Mouse (Mus musculus) neural tube, embryonic 15.5 days (tissue): ENCODE measurements at regions not wholly inside any gene's neighbourhood (a gene's known extent, or its start where the extent isn't known, plus 50 kb on each side); places are given as distances from the start of the nearest gene placed in this dataset.

Source experiments
- ATAC-seq: fragments of 200-750 bp; cut with Nextera tagmentation; 2 replicates; pipeline ENCODE4 v1.8.0; 2017; ENCODE audit warnings: mild to moderate bottlenecking, moderate TSS enrichment, moderate library complexity; ENCODE audit not compliant: low FRiP score
- H3K27ac ChIP-seq: fragments of 300-500 bp; sonication (generic); replicated peaks from 2 replicates; pipeline ENCODE4 v1.5.1; 2015; ENCODE audit warnings: mild to moderate bottlenecking, inconsistent platforms
- H3K27me3 ChIP-seq: fragments of 300-500 bp; sonication (generic); replicated peaks from 2 replicates; pipeline ENCODE4 v1.6.1; 2015; ENCODE audit warnings: inconsistent platforms
- H3K36me3 ChIP-seq: fragments of 300-500 bp; sonication (generic); 2 replicates; pipeline ENCODE4 v1.6.1; 2015; ENCODE audit warnings: inconsistent platforms
- H3K4me1 ChIP-seq: fragments of 300-500 bp; sonication (generic); 2 replicates; pipeline ENCODE4 v1.6.1; 2015; ENCODE audit warnings: inconsistent platforms
- H3K4me2 ChIP-seq: fragments of 300-500 bp; sonication (generic); 2 replicates; pipeline ENCODE4 v1.6.1; 2015; ENCODE audit warnings: inconsistent platforms, mild to moderate bottlenecking, moderate library complexity
- H3K4me3 ChIP-seq: fragments of 300-500 bp; sonication (generic); replicated peaks from 2 replicates; pipeline ENCODE4 v1.5.1; 2015; ENCODE audit warnings: mild to moderate bottlenecking, inconsistent platforms
- H3K9ac ChIP-seq: fragments of 300-500 bp; sonication (generic); replicated peaks from 2 replicates; pipeline ENCODE4 v1.6.1; 2015; ENCODE audit warnings: mild to moderate bottlenecking, inconsistent platforms
- H3K9me3 ChIP-seq: fragments of 300-500 bp; sonication (generic); replicated peaks from 2 replicates; pipeline ENCODE4 v1.6.1; 2016; ENCODE audit warnings: inconsistent platforms
- WGBS: fragments of 180-500 bp; shearing (Covaris S2); methylation state at CpG from one replicate; pipeline ENCODE4 v1.1.7; 2015; ENCODE audit warnings: mixed read lengths; 5-methylcytosine and 5-hydroxymethylcytosine counted together

- no peak overlapping the region for H3K4me2 ChIP-seq
- WGBS: 80% methylated on average over 3 of the region's 3 CpGs
- H3K4me1 ChIP-seq: no peaks in the 10 kb centered on the region
- H3K27me3 ChIP-seq: no peaks in the 10 kb centered on the region
- H3K4me3 ChIP-seq: no peak overlapping the region
- ATAC-seq: no peak
- H3K27ac ChIP-seq: no peak overlapping the region
- H3K9ac ChIP-seq: no peak overlapping the region
- H3K9me3 ChIP-seq: no peaks in the 10 kb centered on the region
- H3K36me3 ChIP-seq: no peaks in the 10 kb centered on the region
These were observed 110.9 kb upstream of the Tmc1 start for GRCm38 (mm10) chr19:21064902-21065301.

GRCm38 (mm10) chr19:21053597-21054544, 99.9 kb upstream of the Tmc1 start:
- H3K27ac ChIP-seq: no peak overlapping the region
- H3K9ac ChIP-seq: no peak overlapping the region
- 71% methylated on average over 11 of the region's 11 CpGs for WGBS
- H3K36me3 ChIP-seq: no peaks in the 10 kb centered on the region
- no peaks in the 10 kb centered on the region for H3K27me3 ChIP-seq
- H3K4me1 ChIP-seq: no peaks in the 10 kb centered on the region
- H3K4me2 ChIP-seq: no peak overlapping the region
- H3K4me3 ChIP-seq: no peak overlapping the region
- ATAC-seq: peak; percentile 79; the same call in 1 of the 2 replicates
- H3K9me3 ChIP-seq: no peaks in the 10 kb centered on the region

- H3K27ac ChIP-seq: no peak overlapping the region
- WGBS: 91% methylated on average over 3 of the region's 3 CpGs
- no peak overlapping the region for H3K9ac ChIP-seq
- H3K4me3 ChIP-seq: no peak overlapping the region
- no peaks in the 10 kb centered on the region for H3K36me3 ChIP-seq
- H3K9me3 ChIP-seq: no peaks in the 10 kb centered on the region
- H3K4me1 ChIP-seq: no peaks in the 10 kb centered on the region
- H3K27me3 ChIP-seq: no peaks in the 10 kb centered on the region
- H3K4me2 ChIP-seq: no peak overlapping the region
- ATAC-seq: no peak
These were observed 98.8 kb upstream of the Tmc1 start for GRCm38 (mm10) chr19:21052771-21053170.

- Histone ChIP-seq H3K27ac (no peak overlapping the region), H3K4me1 (no peaks in the 10 kb centered on the region)
- 80% methylated on average over 4 of the region's 4 CpGs for WGBS
These were observed 97.9 kb upstream of the Tmc1 start for GRCm38 (mm10) chr19:21051872-21052271.

GRCm38 (mm10) chr19:21050994-21051721, 97.2 kb upstream of the Tmc1 start:
- WGBS: 85% methylated on average over 9 of the region's 9 CpGs
- Histone ChIP-seq H3K36me3 (no peaks in the 10 kb centered on the region), H3K9me3 (no peaks in the 10 kb centered on the region), H3K9ac (no peak overlapping the region), H3K4me2 (no peak overlapping the region), H3K27ac (no peak overlapping the region), H3K4me3 (no peak overlapping the region), H3K4me1 (no peaks in the 10 kb centered on the region), H3K27me3 (no peaks in the 10 kb centered on the region)
- ATAC-seq: no peak

More at GRCm38 (mm10) chr19:21051872-21052271, 97.9 kb upstream of the Tmc1 start:
- Histone ChIP-seq H3K4me3 (no peak overlapping the region), H3K36me3 (no peaks in the 10 kb centered on the region), H3K9ac (no peak overlapping the region), H3K4me2 (no peak overlapping the region), H3K9me3 (no peaks in the 10 kb centered on the region), H3K27me3 (no peaks in the 10 kb centered on the region)
- no peak for ATAC-seq

- Histone ChIP-seq H3K9me3 (no peaks in the 10 kb centered on the region), H3K4me2 (no peak overlapping the region), H3K9ac (no peak overlapping the region), H3K4me1 (no peaks in the 10 kb centered on the region), H3K27ac (no peak overlapping the region), H3K27me3 (no peaks in the 10 kb centered on the region), H3K36me3 (no peaks in the 10 kb centered on the region), H3K4me3 (no peak overlapping the region)
- ATAC-seq: no peak
These were observed 95.3 kb upstream of the Tmc1 start for GRCm38 (mm10) chr19:21049301-21049700.

GRCm38 (mm10) chr19:21045565-21045964, 91.6 kb upstream of the Tmc1 start:
- Histone ChIP-seq H3K27me3 (no peaks in the 10 kb centered on the region), H3K9ac (no peak overlapping the region), H3K4me2 (no peak overlapping the region), H3K27ac (no peak overlapping the region), H3K4me3 (no peak overlapping the region), H3K4me1 (no peaks in the 10 kb centered on the region), H3K36me3 (no peaks in the 10 kb centered on the region), H3K9me3 (no peaks in the 10 kb centered on the region)
- 86% methylated on average over 12 of the region's 12 CpGs for WGBS
- ATAC-seq: no peak

- H3K9ac ChIP-seq: no peak overlapping the region
- H3K27me3 ChIP-seq: no peaks in the 10 kb centered on the region
- no peak overlapping the region for H3K4me3 ChIP-seq
- H3K36me3 ChIP-seq: no peaks in the 10 kb centered on the region
- H3K9me3 ChIP-seq: no peaks in the 10 kb centered on the region
- ATAC-seq: no peak
- H3K27ac ChIP-seq: no peak overlapping the region
- WGBS: over 99% methylated on average over 4 of the region's 4 CpGs
- H3K4me1 ChIP-seq: no peaks in the 10 kb centered on the region
- no peak overlapping the region for H3K4me2 ChIP-seq
These were observed 90.0 kb upstream of the Tmc1 start for GRCm38 (mm10) chr19:21043958-21044357.

- Histone ChIP-seq H3K4me1 (no peaks in the 10 kb centered on the region), H3K4me2 (no peak overlapping the region), H3K36me3 (no peaks in the 10 kb centered on the region), H3K27ac (no peak overlapping the region), H3K9ac (no peak overlapping the region), H3K4me3 (no peak overlapping the region), H3K9me3 (no peaks in the 10 kb centered on the region), H3K27me3 (no peaks in the 10 kb centered on the region)
- WGBS: 77% methylated on average over 3 of the region's 3 CpGs
- no peak for ATAC-seq
These were observed 88.5 kb upstream of the Tmc1 start for GRCm38 (mm10) chr19:21042536-21042935.

GRCm38 (mm10) chr19:21037448-21038077, 83.6 kb upstream of the Tmc1 start:
- peak; percentile 71 for ATAC-seq
- H3K27ac ChIP-seq: no peak overlapping the region
- H3K4me2 ChIP-seq: no peak overlapping the region
- H3K27me3 ChIP-seq: no peaks in the 10 kb centered on the region
- H3K4me1 ChIP-seq: peaks cover 9% of the 10 kb centered on the region; the same call in 1 of the 2 replicates
- no peaks in the 10 kb centered on the region for H3K9me3 ChIP-seq
- H3K4me3 ChIP-seq: no peak overlapping the region
- H3K9ac ChIP-seq: no peak overlapping the region
- H3K36me3 ChIP-seq: no peaks in the 10 kb centered on the region
- WGBS: 38% methylated on average over 10 of the region's 10 CpGs

- Histone ChIP-seq H3K36me3 (no peaks in the 10 kb centered on the region), H3K4me1 (peaks cover 9% of the 10 kb centered on the region; the same call in 1 of the 2 replicates), H3K4me3 (no peak overlapping the region), H3K27ac (no peak overlapping the region), H3K9ac (no peak overlapping the region), H3K9me3 (no peaks in the 10 kb centered on the region), H3K27me3 (no peaks in the 10 kb centered on the region), H3K4me2 (no peak overlapping the region)
- peak; percentile 58; the same call in 1 of the 2 replicates for ATAC-seq
- 61% methylated on average over 14 of the region's 14 CpGs for WGBS
These were observed 82.8 kb upstream of the Tmc1 start for GRCm38 (mm10) chr19:21036507-21037425.
